Mouse (Mus musculus): Measurements from ENCODE around the gene Vmn2r44. TPM values are rescaled to one million over a fixed set of nuclear protein-coding genes. Genes with fewer than 3 reads are reported as not detected.
"Not testable (repeated sequence)": the region's sequence is repeated elsewhere in the genome, so short reads cannot be mapped to it uniquely, and the experiment has no call there.

Gene Vmn2r44
- polyA plus RNA-seq (2016; fragmentation: Nextera tagmentation; extraction: Ambion mirVana), result not detected in 2 replicates

DNA sequence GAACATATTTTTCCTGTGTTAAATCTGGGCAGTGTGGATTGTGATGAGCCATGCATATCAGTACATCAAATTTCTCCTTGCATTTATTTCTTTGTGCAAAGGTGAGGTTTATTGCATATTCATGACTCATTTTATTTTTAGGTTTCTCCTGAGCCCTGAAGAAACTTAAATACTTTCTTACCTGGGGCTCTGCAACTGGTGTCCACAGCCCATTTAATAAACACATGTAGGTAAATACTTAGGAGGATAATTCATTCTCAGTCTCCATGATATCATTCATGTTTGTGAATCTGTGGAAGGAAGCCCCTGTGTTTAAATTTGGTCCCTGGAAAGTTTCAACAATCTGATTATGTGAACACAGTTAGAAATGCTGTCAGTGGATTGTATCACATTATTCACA lies at the start of gene Vmn2r44:
Vmn2r44 (minus strand) TSS at position 101 of the 400 bp plus-strand sequence.
- H3K4me3 ChIP-seq; H3K4me2 ChIP-seq (replicated peaks); H3K27ac ChIP-seq (replicated peaks); H3K4me1 ChIP-seq; H3K9ac ChIP-seq (replicated peaks); H3K36me3 ChIP-seq; H3K9me3 ChIP-seq; H3K27me3 ChIP-seq; ATAC-seq (ENCODE audit: low FRiP score, low read depth): not testable (repeated sequence)

DNA sequence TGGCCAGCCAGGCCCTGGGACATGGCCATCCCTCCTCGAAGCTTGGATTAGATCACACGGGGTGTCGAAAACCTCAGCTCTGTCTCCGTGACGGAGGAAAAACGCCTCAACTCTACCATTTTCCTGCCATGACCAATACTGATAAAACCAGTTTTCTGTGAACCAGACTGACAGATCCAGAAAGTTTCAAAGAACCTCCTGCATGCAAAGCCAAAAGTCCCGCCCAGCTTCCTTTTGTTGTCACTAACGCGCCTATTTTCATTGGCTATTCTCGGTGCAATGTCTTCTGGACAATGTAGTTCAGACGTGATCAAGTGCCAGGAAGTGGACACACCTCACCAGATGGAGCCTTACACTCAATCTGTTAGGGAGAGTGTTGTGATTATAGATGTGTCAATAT lies 25.3 kb downstream of the Vmn2r44 start:
- H3K4me2 ChIP-seq (replicated peaks); H3K4me3 ChIP-seq; H3K4me1 ChIP-seq; H3K27ac ChIP-seq (replicated peaks); H3K36me3 ChIP-seq; H3K9ac ChIP-seq (replicated peaks); H3K27me3 ChIP-seq; H3K9me3 ChIP-seq; ATAC-seq (ENCODE audit: low FRiP score, low read depth): not testable (repeated sequence)
- WGBS, result 90% methylated on average over 11 of the region's 11 CpGs

Other genes with a start within 250 kb of the Vmn2r44 start
- not detected in 2 replicates for gene Vmn2r41, start 221.7 kb downstream of the Vmn2r44 start, polyA plus RNA-seq (2016; fragmentation: Nextera tagmentation; extraction: Ambion mirVana)
- gene Vmn2r42, start 183.0 kb downstream of the Vmn2r44 start, polyA plus RNA-seq (2016; fragmentation: Nextera tagmentation; extraction: Ambion mirVana), result not detected in 2 replicates
- not detected in 2 replicates for gene Vmn2r43, start 122.7 kb downstream of the Vmn2r44 start, polyA plus RNA-seq (2016; fragmentation: Nextera tagmentation; extraction: Ambion mirVana)
- gene Vmn2r45, start 105.7 kb upstream of the Vmn2r44 start, polyA plus RNA-seq (2016; fragmentation: Nextera tagmentation; extraction: Ambion mirVana), result not detected in 2 replicates